Mouse (Mus musculus) frontal cortex, postnatal 36 days (tissue): ENCODE data around the gene Themis3.
A peak's percentile ranks its signal among the peaks of the same experiment; 100 is the strongest.

Source experiments
- DNase-seq, 2 experiments: peaks; one replicate each; pipeline ENCODE4 v3.0.0; 2022; ENCODE audit warnings: low spot score in 2 of 2

Themis3 gene

GRCm38 (mm10) chr17:66594435-66594834, at the start of gene Themis3:
Gene Themis3, minus strand, starts transcription at chr17:66594621.
- no peak for DNase-seq

GRCm38 (mm10) chr17:66637951-66638722, 43.7 kb upstream of the Themis3 start:
- DNase-seq = no peak

- DNase-seq = no peak
Observed at GRCm38 (mm10) chr17:66619996-66620656, 25.7 kb upstream of the Themis3 start.

GRCm38 (mm10) chr17:66619255-66619826, 24.9 kb upstream of the Themis3 start:
- no peak for DNase-seq

GRCm38 (mm10) chr17:66610032-66610431, 15.6 kb upstream of the Themis3 start:
- DNase-seq = no peak

GRCm38 (mm10) chr17:66604931-66605330, 10.5 kb upstream of the Themis3 start:
- no peak for DNase-seq

GRCm38 (mm10) chr17:66601171-66601570, 6.8 kb upstream of the Themis3 start:
- DNase-seq = no peak

- no peak for DNase-seq
Observed at GRCm38 (mm10) chr17:66595867-66596266, 1.4 kb upstream of the Themis3 start.

GRCm38 (mm10) chr17:66595256-66595655, 835 bp upstream of the Themis3 start:
- DNase-seq = no peak

GRCm38 (mm10) chr17:66590353-66591075, 3.9 kb downstream of the Themis3 start:
- no peak for DNase-seq

- DNase-seq = no peak
Observed at GRCm38 (mm10) chr17:66589864-66590263, 4.6 kb downstream of the Themis3 start.

- DNase-seq = no peak
Observed at GRCm38 (mm10) chr17:66586741-66587140, 7.7 kb downstream of the Themis3 start.

- no peak for DNase-seq
Observed at GRCm38 (mm10) chr17:66586078-66586477, 8.3 kb downstream of the Themis3 start.

GRCm38 (mm10) chr17:66580990-66581389, 13.4 kb downstream of the Themis3 start:
- no peak for DNase-seq

GRCm38 (mm10) chr17:66578007-66578406, 16.4 kb downstream of the Themis3 start:
- DNase-seq = peak; percentile 63 to 73

GRCm38 (mm10) chr17:66577507-66577906, 16.9 kb downstream of the Themis3 start:
- DNase-seq = no peak

- DNase-seq = no peak
Observed at GRCm38 (mm10) chr17:66572677-66573060, 21.8 kb downstream of the Themis3 start.

GRCm38 (mm10) chr17:66571860-66572676, 22.4 kb downstream of the Themis3 start:
- no peak for DNase-seq

GRCm38 (mm10) chr17:66564213-66564612, 30.2 kb downstream of the Themis3 start:
- peak; percentile 11 to 20 for DNase-seq

- no peak for DNase-seq
Observed at GRCm38 (mm10) chr17:66563551-66563950, 30.9 kb downstream of the Themis3 start.

GRCm38 (mm10) chr17:66561380-66561779, 33.0 kb downstream of the Themis3 start:
- DNase-seq = no peak
